Mouse (Mus musculus) frontal cortex, postnatal 25 days (tissue): Measurements from ENCODE around the gene Arpc2.
A peak's percentile ranks its signal among the peaks of the same experiment; 100 is the strongest.

ENCODE experiments used
- DNase-seq, 2 experiments: peaks; one replicate each; pipeline ENCODE4 v3.0.0; 2022; ENCODE audit warnings: low spot score in 2 of 2

Gene Arpc2

DNA sequence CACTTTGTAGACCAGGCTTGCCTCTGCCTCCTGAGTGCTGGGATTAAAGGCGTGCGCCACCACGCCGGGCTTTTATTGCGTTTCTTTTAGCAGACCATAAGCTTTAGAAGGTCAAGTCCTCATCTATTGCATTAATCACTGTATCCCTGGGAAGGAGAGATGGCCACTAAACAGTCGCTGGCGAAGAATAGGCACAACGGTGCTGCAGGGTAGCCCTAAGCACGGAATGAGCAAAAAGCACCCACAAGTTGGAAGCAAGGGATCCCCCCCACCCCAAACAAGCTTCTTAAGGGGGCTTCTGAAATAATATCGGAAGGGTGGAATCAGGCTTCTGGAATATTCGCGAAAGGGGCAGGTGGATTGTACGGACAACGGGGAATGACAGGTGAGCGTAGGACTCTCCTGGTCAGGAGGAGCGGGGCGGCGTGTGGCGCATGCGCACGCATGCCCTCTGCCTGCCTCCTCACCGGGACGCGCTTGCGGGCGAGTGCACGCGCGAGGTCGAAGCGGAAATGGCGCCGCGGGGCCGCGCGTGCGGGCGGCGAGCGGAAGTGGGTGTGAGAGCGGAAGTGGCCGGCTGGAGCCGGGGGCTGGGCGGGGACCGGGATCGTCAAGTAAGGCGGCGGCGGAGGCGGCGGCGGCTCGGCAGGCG is at the start of gene Arpc2:
TSS of gene Arpc2 (plus strand) at position 147 of the 652 bp plus-strand sequence.
- DNase-seq = peak; percentile 90 to 94

DNA sequence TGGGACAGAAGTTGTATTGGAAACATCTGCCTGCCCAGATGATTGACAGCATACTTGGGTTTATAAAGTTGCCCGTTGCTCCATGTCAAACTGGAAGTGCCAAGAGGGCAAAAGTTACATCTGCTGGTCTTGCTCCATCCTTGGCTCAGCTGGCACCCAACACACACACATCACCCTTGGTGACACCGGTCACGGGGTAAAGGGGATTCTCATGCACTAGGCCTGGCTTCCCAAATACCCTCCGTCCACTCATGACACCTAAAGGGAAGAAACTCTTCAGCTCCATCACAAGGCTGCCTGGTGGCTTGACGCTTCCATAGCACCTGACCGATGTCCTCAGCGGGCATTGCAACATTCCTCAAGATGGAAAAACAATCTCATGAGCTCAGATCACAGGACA is 45.4 kb upstream of the Arpc2 start:
- DNase-seq = no peak

DNA sequence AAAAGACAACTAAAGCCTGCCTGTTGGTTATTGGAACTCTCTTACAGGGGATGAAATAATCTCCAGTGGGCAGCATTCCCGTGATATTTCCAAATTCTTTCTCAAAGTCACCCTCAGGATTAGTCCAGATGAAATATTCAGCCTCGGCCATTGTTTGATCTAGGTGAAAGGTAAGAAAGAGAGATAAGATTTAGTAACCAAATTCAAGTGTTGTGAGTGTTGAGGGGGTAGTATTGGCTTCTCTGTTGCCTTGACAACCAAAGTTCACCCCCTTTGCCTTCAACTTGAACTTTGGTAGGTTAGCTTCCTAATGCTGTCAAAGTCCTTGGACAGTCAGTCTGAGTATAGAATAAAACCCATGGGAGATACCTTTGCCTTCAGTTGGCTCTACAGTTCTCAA is 43.2 kb upstream of the Arpc2 start:
- DNase-seq = no peak

DNA sequence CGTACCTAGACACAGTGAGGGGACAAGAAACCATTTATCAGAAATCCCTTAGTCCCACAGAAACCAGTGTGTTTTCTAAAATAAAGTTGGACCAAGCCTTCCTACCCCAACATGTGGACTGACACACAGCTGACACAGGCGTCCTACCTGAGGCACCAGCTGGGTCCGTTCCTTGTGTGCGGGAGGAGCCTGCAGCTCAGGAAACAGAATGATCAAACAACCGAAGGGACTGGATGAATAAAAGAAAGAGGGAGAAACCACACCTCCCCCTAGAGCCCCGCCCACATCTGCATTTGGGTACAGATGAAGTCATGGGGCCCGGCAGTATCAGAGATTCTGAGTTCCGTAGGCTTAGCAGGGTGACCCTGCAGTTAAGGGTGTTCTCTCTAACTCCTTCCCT is 41.4 kb upstream of the Arpc2 start, which contains the start of gene Cxcr1:
TSS of gene Cxcr1 (minus strand) at position 187 of the 400 bp plus-strand sequence.
- DNase-seq = no peak

DNA sequence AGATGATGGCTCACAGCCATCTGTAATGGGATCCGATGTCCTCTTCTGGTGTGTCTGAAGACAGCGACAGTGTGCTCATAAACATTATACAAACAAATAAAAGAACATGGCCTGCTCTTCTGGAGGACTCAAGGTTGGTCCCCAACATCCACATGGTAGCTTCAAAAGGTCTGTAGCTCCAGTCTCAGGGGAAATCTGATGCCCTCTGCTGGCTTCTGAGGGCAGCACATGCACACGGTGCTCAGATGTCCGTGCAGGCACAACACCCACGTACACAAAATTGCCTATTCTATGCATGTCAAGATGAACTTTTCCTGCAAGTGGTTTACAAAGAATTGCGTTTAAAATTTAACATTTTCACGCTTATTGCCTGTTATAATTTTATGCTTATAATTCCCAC is 39.9 kb upstream of the Arpc2 start:
- no peak for DNase-seq

DNA sequence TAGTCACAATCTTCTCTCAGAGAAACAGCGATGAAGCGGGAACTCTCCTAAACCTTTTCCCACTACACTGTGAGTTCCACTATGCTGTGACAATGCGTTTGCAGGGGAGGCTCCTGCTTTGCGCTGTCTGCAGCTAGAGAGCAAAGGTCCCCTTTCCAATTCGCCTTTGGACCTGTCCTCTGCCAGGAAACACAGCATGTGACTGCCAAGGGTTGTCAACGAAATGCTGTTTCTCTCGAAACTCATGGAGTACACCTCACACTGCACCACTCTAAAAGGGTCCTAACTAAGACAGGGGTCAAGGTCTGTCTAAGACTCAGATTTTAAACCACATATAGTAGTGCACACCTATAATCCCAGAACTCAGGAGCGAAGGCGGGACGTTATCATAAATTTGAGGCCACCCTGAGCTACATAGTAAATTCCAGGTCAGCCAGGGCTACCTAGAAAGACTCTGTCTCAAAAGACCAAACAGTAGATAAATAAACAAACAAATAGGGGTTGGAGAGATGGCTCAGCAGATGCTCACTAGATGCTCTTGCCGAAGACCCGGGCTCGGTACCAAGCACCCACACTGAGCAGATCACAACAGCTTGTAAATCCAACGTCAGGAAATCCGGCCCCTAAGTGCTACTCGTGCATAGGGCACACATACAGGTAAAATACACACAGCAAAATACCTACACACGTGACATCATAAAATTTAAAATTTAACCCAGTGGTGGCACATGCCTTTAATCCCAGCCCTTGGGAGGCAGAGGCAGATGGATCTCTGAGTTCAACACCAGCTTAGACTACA is 39.1 kb upstream of the Arpc2 start:
- DNase-seq = no peak

DNA sequence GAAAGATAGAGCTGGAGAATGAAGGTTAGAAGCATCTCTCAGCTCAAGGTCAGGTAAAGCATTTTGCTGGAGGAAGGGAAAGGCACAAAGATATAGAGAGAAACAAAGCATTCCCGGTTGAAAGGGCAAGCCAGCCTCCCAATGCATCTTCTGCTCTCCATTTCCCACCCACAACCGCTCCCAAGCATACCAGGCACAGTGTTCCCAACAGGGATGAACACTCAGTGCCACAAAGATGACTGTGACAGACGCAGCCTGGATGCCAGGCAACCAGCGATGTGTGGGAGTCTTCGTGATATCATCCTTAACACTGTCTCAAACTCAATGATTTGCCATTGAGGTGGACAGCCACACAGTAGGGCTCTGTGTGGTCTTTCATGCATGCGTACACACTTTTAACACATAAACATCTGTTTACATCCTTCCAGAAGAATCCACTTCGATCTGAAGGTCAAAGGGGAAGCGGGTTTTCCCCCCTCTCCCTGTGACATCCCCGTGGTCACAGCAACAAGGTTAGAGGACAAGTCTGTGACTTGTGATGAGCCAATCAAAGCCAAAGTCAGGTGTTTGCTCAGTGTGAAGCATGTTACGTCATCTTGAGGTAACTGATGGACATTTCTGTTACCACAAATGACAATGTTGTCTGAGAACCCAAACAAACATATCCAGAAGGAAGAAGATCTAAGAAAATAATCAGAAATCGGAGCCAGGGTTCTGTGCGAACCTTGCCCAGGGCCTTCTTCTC is 38.0 kb upstream of the Arpc2 start:
- peak in 1 of 2 experiments; percentile 27 for DNase-seq

DNA sequence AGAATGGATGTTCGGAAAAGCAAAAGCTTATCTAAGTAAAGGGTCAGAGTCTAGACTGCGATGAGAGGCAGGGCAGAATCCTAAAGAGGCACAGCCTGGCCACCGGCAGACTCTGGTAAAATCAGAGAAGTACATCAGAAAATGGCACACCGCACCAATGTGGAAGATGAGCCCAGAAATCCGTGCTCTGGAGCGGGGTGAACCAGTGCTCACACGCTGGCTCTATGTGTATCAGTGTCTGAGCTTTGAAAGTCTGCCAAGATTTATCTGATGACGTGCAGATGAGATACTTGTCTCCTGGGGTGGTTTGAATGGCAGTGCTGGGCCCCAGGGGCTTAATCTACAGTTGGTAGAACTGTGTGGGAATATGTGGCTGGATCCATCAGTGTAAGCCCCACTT is 36.8 kb upstream of the Arpc2 start:
- DNase-seq = no peak

DNA sequence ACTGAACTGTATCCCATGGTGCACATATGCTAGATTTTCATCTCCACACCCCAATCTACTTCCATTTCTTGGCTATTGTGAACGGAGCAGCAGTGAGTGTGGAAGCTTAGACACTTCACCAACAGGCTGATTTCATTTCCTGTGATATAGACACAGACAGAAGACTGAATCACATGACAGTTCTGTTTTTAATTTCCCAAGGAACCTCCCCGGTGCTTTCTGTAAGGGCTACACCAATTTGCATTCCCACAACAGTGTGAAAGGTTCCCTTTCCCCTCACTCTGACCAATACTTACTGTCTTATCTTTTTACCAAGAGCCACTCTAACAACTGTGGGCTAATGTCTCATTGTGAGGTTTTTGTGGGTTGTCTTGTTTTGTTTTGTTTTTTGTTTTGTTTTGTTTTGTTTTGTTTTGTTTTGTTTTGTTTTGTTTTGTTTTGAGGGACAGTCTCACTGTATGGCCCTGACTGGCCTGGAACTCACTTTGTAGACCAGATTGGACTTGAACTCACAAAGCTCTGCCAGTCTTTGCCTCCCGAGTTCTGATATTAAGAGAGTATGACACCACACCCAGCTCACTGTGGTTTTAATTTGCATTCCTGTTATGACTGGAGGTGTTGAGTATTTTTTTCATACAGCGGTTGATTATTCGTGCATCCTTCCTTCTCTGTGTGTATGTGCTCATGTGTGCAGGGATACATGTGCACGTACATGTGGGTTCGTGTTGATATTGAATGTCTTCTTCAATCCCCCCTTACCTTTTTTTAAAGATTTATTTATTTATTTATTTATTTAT is 34.6 kb upstream of the Arpc2 start:
- DNase-seq = no peak

DNA sequence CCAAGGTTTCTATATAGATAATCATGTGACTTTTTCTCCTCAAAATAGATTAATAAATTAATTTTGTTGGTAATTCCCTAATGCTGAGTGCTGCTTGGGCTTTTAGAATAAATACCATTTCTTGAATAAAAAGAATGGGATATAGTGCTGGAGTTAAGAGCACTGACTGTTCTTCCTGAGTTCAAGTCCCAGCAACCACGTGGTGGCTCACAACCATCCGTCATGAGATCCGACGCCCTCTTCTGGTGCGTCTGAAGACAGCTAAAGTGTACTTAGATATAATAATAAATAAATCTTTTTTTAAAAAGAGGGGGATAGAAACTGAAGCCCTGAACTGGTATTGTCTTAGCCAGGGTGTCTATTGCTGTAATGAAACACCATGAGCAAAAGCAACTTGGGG is 32.4 kb upstream of the Arpc2 start:
- DNase-seq = no peak

DNA sequence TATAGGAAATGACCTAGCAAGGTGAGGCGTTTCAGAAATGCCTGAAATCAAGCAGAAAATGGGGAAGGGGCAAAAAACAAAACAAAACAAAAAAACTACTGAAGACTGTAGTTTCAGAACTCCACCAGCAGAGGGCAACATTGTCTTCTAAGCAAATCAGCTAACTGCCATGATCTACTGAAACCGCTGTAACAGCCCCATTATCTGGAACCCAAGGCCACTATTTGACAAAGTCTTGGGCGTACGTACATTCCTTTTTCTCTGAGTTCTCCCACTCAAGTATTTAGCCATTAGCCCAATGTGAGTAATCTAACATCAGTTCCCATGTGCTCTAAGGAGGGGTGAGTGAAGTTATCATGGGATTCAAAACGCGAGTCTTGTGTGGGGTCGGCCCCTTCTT is 30.0 kb upstream of the Arpc2 start:
- DNase-seq = peak in 1 of 2 experiments; percentile 22

DNA sequence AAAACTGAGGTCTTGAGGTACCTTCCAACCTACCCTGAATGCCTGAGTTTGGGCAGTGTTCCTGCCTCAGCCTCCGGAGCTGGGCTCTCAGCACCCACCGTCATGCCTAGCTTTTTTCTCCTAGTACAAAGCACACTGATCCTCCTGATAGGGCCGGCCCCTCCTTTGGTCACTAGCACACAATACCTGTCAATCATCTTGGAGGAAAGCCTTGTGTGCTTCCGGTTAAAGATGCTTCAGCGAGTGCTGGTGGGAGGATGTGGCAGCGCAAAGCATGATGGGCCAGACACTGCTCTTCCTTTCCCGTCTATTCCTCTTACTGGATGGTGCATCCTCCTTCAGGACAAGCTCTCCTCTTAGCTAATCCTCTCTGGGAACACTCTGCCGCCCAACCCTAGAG is 29.2 kb upstream of the Arpc2 start:
- DNase-seq = no peak

DNA sequence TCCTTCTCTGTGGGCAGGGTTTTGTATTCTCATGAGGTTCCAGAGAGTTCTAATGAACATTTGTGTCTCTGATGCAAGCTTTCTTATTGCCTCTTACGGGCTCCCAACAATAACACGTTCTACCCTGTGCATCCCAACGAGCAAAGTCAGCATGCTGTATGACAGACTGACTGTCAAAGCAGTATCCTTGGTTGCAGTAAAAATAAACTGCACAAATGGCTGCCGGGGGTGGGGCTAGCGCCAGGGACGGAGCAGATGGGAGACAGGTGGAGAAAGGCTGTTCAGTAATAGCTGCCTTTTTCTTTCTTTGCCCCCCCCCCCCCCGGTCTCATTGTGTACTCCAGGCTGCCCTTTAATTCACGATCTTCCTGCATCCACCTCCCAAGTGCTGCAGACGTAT is 28.0 kb upstream of the Arpc2 start:
- no peak for DNase-seq

DNA sequence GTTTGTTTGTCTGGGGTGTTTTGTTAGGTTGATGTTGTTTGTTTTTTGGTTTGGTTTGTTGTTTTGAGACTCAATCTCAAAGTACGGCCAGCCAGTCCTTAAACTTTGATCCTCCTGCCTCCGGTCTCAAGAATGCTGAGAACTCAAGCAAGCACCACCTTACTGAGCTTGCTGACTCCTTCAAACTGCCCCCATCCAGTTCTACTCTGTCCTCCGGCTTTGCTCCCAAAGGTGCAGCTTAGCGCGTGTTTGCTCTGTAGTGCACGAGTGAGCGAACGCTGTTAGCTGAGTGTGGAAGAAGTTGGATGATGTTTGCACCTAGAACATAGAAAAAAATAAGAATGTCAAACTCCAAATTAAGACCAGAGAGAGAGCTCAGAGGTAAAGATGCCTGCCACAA is 26.9 kb upstream of the Arpc2 start:
- no peak for DNase-seq

DNA sequence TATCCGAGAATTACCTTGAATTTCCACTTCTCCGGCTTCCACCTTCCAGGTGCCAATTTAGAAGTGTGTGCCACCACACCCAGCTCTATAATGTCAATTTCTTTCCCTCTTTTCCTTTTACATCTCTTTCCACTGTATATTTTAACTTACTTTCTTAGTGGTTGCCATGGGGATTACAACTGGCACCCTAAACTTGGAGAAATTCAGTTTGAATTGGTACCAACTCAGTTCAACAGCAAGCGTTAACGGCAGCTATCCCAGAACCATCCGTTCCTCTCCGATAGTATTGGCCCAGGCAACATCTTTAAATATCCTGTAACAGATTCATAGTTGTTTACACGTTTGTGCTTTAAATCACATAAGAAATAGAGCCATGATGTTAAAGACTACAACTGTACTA is 16.0 kb upstream of the Arpc2 start:
- no peak for DNase-seq

DNA sequence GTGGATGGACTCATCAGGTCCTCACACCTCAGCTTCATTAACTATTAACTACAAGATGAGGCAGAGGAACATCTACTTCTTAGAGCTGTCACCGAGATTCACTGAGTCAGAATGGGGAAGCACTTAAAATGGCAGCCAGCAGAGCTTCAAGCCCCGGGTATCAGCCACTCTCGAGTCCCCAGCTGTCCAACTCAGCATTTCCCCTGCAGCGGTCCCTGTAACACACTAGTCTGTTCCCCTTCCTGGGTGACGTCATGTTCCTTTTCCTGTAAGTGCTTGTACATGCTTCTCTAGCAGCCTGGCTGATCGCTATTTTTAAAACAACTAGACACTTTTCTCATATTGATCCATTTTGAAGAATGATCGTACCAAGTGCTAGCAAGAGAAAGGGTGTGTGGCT is 8.6 kb upstream of the Arpc2 start:
- no peak for DNase-seq

DNA sequence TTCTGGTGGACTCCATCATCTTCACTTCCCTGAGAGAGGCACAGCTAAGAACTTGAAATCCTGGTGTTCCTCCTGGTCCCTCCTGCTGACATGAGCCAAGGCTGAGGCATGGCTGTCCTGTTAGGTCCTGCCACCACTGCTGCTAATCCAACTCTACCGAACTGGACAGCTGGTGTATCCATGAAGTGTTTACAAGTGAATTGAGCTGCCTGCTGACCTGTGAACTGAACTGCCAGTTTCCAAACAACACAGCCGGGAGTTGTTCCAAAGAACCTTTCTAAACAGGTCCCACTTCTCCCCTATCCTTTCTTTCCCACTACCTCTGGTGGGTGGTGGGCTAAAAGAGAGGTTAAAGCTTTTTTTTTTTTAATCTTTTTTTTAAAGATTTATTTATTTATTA is 5.9 kb upstream of the Arpc2 start:
- no peak for DNase-seq

DNA sequence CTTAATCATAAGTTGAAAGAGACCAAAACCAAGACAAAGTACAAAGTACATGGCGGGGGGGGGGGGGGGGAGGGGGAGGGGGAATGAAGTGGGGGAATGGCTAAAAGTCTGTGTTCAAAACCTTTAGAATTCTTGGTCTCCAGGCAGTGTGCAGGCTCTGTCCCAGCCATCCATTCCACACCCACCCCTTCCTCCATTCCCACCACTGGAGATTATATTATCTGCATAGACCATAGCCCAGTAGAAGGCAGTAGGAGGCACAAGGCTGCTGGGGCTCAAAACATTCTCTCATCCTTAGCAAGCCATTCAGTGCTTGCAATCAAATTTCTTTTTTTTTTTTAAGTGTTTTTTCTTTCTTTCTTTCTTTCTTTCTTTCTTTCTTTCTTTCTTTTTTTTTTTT is 4.9 kb upstream of the Arpc2 start:
- no peak for DNase-seq

DNA sequence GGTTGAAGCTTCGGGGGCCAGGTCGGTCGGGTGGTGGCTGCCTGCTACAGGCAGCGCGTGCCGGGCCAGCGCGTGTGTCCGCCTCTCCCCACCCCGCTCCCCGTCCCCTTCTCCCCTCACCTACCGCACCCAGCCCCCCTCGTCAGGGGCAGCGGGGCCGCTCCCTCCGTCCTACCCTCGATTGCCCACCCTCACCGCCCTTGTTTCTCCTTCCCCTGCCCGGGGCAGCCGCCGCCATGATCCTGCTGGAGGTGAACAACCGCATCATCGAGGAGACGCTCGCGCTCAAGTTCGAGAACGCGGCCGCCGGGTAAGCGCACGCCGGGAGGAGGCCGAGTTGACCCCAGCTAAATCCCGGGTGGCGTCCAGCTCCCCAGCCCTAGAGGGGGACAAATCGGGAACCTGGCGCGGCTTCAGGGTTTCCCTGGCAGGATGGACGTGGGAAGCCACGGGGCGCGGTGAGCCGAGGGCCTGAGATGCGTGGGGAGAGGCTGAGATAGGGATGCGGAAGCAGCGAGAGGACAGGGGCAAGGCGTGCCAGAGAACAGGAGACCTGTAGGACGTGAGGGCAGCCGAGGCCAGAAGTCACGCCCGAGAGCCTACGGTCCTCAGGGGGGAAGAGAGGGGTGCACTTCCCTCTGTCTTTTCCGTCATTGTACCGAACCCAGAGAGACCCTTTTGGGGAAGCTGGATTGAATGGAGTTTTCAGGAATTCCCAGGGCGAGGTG is 870 bp downstream of the Arpc2 start:
- DNase-seq = peak in 1 of 2 experiments; percentile 24

DNA sequence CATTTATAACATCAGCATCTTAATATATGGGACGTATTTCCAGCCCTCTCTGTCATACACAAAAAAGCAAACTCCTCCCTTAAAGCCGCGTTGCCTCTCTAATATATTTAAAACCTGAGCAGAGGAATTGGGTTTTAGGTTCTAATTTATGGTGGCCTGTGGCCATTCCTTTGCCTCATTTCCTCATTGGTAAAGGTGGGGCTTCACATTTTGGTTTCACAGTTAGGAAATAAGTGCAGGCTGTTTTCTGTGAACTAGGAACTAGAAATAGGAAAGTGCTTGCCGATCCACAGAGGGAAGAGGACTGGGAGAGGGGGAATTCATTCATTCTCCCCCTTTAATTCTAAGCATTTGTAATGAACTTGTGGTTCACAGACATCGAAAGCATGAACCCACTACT is 1.8 kb downstream of the Arpc2 start:
- DNase-seq = no peak

DNA sequence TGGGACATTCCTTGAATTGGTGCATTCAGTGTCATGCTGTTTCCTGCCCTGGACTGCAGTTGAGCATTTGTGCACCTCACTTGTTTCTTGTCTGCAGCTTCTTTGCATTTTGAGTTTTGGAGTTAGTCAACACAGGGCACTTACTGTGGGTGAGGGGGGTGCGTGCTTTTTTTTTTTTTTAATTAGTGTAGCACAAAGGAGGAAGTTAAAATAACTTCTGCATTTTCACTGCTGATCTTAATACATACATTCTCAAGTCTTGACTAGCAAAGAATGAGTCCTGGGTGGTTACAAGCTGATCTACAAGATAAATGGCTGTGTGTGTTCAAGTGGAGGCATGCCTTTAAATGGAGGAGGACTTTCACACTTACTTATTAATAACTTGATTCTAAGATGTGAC is 2.3 kb downstream of the Arpc2 start:
- no peak for DNase-seq
